Mouse (Mus musculus): ENCODE measurements around the gene Efl1.

GRCm38 (mm10) chr7:82648353-82649080, at the start of gene Efl1, which contains the start of gene Saxo2:
- no peak for TF ChIP-seq TCF12 (IDR thresholded peaks at IDR 0.05; ENCODE audit: low read depth, low read length)
- peak; percentile 65 to 66; a peak in 3 of 4 replicates for TF ChIP-seq POLR2A (IDR thresholded peaks at IDR 0.05; ENCODE audit: control insufficient read depth in 1 of 2, insufficient read depth in 1 of 2, low read depth in 1 of 2, low read length in 2 of 2, poor library complexity in 1 of 2)
- TF ChIP-seq CTCF (IDR thresholded peaks at IDR 0.05 in 2 of 3, conservative IDR thresholded peaks at IDR 0.05 in 1 of 3; ENCODE audit: control insufficient read depth in 1 of 3, insufficient read depth in 1 of 3, low read depth in 2 of 3, low read length in 3 of 3, poor library complexity in 1 of 3, severe bottlenecking in 1 of 3), result no peak
- TF ChIP-seq ZC3H11A (IDR thresholded peaks at IDR 0.05; ENCODE audit: low read depth, low read length), result no peak
- no peak for TF ChIP-seq GATA1 (IDR thresholded peaks at IDR 0.05; ENCODE audit: low read depth, low read length)
- no peak for TF ChIP-seq MEF2A (IDR thresholded peaks at IDR 0.05; ENCODE audit: extremely low read depth, insufficient replicate concordance, low read depth, low read length, poor library complexity, severe bottlenecking)
- no peak for TF ChIP-seq RAD21 (IDR thresholded peaks at IDR 0.05; ENCODE audit: low read depth, low read length)
- TF ChIP-seq ZKSCAN1 (IDR thresholded peaks at IDR 0.05; ENCODE audit: low read depth, low read length), result no peak

All from MEL (cell line).